Mouse (Mus musculus): ENCODE results near the gene Smoc1. TPM values are rescaled to one million over a fixed set of nuclear protein-coding genes. Genes with fewer than 3 reads are reported as not detected.

Smoc1 gene
- polyA plus RNA-seq (2015; fragmentation: Nextera tagmentation; extraction: Ambion mirVana), result 9.2 and 10.5 TPM in 2 replicates

- Histone ChIP-seq H3K4me1 (replicated peaks) (peaks cover 38% of the 10 kb centered on the region), H3K9ac (peak within 1 kb of the TSS; percentile 78), H3K4me2 (peak within 1 kb of the TSS; percentile 96), H3K27ac (replicated peaks) (peak within 1 kb of the TSS; percentile 46; the same call in 1 of the 2 replicates), H3K9me3 (no peaks in the 10 kb centered on the region), H3K27me3 (peaks cover 44% of the 10 kb centered on the region), H3K36me3 (no peaks in the 10 kb centered on the region), H3K4me3 (peak within 1 kb of the TSS; percentile 76)
- ATAC-seq (ENCODE audit: low read depth), result peak; percentile 94
- WGBS, result 4% methylated on average over 42 of the region's 42 CpGs
These were observed at the start of gene Smoc1 for GRCm38 (mm10) chr12:81026277-81026994. Gene Smoc1, plus strand, starts transcription at chr12:81026808.

GRCm38 (mm10) chr12:80982326-80982725, 44.3 kb upstream of the Smoc1 start:
- under 1% methylated on average over 7 of the region's 7 CpGs for WGBS
- Histone ChIP-seq H3K27me3 (no peaks in the 10 kb centered on the region), H3K9ac (no peak overlapping the region), H3K9me3 (no peaks in the 10 kb centered on the region), H3K4me3 (no peak overlapping the region), H3K4me2 (no peak overlapping the region), H3K36me3 (no peaks in the 10 kb centered on the region), H3K27ac (replicated peaks) (no peak overlapping the region), H3K4me1 (replicated peaks) (no peaks in the 10 kb centered on the region)
- no peak for ATAC-seq (ENCODE audit: low read depth)

GRCm38 (mm10) chr12:80983695-80984094, 42.9 kb upstream of the Smoc1 start:
- H3K36me3 ChIP-seq, result no peaks in the 10 kb centered on the region
- no peaks in the 10 kb centered on the region for H3K27me3 ChIP-seq
- H3K27ac ChIP-seq (replicated peaks), result no peak overlapping the region
- no peak for ATAC-seq (ENCODE audit: low read depth)
- 76% methylated on average over 9 of the region's 9 CpGs for WGBS
- H3K4me2 ChIP-seq, result no peak overlapping the region
- no peaks in the 10 kb centered on the region for H3K9me3 ChIP-seq
- H3K9ac ChIP-seq, result no peak overlapping the region
- H3K4me1 ChIP-seq (replicated peaks), result no peaks in the 10 kb centered on the region
- H3K4me3 ChIP-seq, result no peak overlapping the region

GRCm38 (mm10) chr12:80986628-80987027, 40.0 kb upstream of the Smoc1 start:
- H3K36me3 ChIP-seq, result no peaks in the 10 kb centered on the region
- H3K9ac ChIP-seq, result no peak overlapping the region
- H3K4me1 ChIP-seq (replicated peaks), result peaks cover 7% of the 10 kb centered on the region; the same call in 1 of the 2 replicates
- no peaks in the 10 kb centered on the region for H3K9me3 ChIP-seq
- no peak overlapping the region for H3K27ac ChIP-seq (replicated peaks)
- H3K27me3 ChIP-seq, result no peaks in the 10 kb centered on the region
- no peak overlapping the region for H3K4me3 ChIP-seq
- no peak for ATAC-seq (ENCODE audit: low read depth)
- WGBS, result 92% methylated on average over 4 of the region's 4 CpGs
- H3K4me2 ChIP-seq, result no peak overlapping the region

GRCm38 (mm10) chr12:80988286-80988685, 38.3 kb upstream of the Smoc1 start:
- H3K36me3 ChIP-seq, result no peaks in the 10 kb centered on the region
- no peak overlapping the region for H3K9ac ChIP-seq
- no peak overlapping the region for H3K4me3 ChIP-seq
- H3K27ac ChIP-seq (replicated peaks), result no peak overlapping the region
- peaks cover 7% of the 10 kb centered on the region; the same call in 1 of the 2 replicates for H3K4me1 ChIP-seq (replicated peaks)
- H3K27me3 ChIP-seq, result no peaks in the 10 kb centered on the region
- no peak for ATAC-seq (ENCODE audit: low read depth)
- WGBS, result 79% methylated on average over 3 of the region's 3 CpGs
- no peaks in the 10 kb centered on the region for H3K9me3 ChIP-seq
- H3K4me2 ChIP-seq, result no peak overlapping the region

GRCm38 (mm10) chr12:80990901-80991445, 35.6 kb upstream of the Smoc1 start:
- no peak for ATAC-seq (ENCODE audit: low read depth)
- H3K4me3 ChIP-seq, result no peak overlapping the region

GRCm38 (mm10) chr12:80991806-80992205, 34.8 kb upstream of the Smoc1 start:
- WGBS, result 85% methylated on average over 10 of the region's 10 CpGs
- Histone ChIP-seq H3K9ac (no peak overlapping the region), H3K4me1 (replicated peaks) (peaks cover 7% of the 10 kb centered on the region; the same call in 1 of the 2 replicates), H3K27me3 (peaks cover under 1% of the 10 kb centered on the region; the same call in 1 of the 2 replicates), H3K27ac (replicated peaks) (no peak overlapping the region), H3K36me3 (no peaks in the 10 kb centered on the region), H3K9me3 (peaks cover 6% of the 10 kb centered on the region; the same call in 1 of the 2 replicates), H3K4me2 (no peak overlapping the region), H3K4me3 (no peak overlapping the region)
- no peak for ATAC-seq (ENCODE audit: low read depth)

More at GRCm38 (mm10) chr12:80990901-80991445, 35.6 kb upstream of the Smoc1 start:
- Histone ChIP-seq H3K4me1 (replicated peaks) (peaks cover 7% of the 10 kb centered on the region; the same call in 1 of the 2 replicates), H3K36me3 (no peaks in the 10 kb centered on the region), H3K9ac (no peak overlapping the region), H3K27ac (replicated peaks) (no peak overlapping the region), H3K9me3 (peaks cover 5% of the 10 kb centered on the region; the same call in 1 of the 2 replicates), H3K27me3 (no peaks in the 10 kb centered on the region), H3K4me2 (no peak overlapping the region)
- 41% methylated on average over 13 of the region's 13 CpGs for WGBS

- H3K27me3 ChIP-seq, result peaks cover 5% of the 10 kb centered on the region; the same call in 1 of the 2 replicates
- WGBS, result 82% methylated on average over 8 of the region's 8 CpGs
- H3K4me2 ChIP-seq, result no peak overlapping the region
- no peak for ATAC-seq (ENCODE audit: low read depth)
- peaks cover 7% of the 10 kb centered on the region; the same call in 1 of the 2 replicates for H3K4me1 ChIP-seq (replicated peaks)
- no peak overlapping the region for H3K27ac ChIP-seq (replicated peaks)
- H3K9me3 ChIP-seq, result peaks cover 6% of the 10 kb centered on the region; the same call in 1 of the 2 replicates
- no peak overlapping the region for H3K4me3 ChIP-seq
- no peak overlapping the region for H3K9ac ChIP-seq
- H3K36me3 ChIP-seq, result no peaks in the 10 kb centered on the region
These were observed 34.0 kb upstream of the Smoc1 start for GRCm38 (mm10) chr12:80992540-80993122.

- Histone ChIP-seq H3K4me3 (no peak overlapping the region), H3K27ac (replicated peaks) (no peak overlapping the region), H3K9me3 (peaks cover 6% of the 10 kb centered on the region; the same call in 1 of the 2 replicates), H3K4me1 (replicated peaks) (peaks cover 11% of the 10 kb centered on the region), H3K27me3 (peaks cover 5% of the 10 kb centered on the region; the same call in 1 of the 2 replicates), H3K4me2 (no peak overlapping the region), H3K36me3 (no peaks in the 10 kb centered on the region), H3K9ac (no peak overlapping the region)
- ATAC-seq (ENCODE audit: low read depth), result no peak
- 90% methylated on average over 1 of the region's 1 CpGs for WGBS
These were observed 32.8 kb upstream of the Smoc1 start for GRCm38 (mm10) chr12:80993773-80994172.

GRCm38 (mm10) chr12:80995326-80995725, 31.3 kb upstream of the Smoc1 start:
- WGBS, result 95% methylated on average over 4 of the region's 4 CpGs
- Histone ChIP-seq H3K4me1 (replicated peaks) (peaks cover 15% of the 10 kb centered on the region), H3K4me2 (no peak overlapping the region), H3K36me3 (no peaks in the 10 kb centered on the region), H3K27me3 (peaks cover 5% of the 10 kb centered on the region), H3K9me3 (peaks cover 6% of the 10 kb centered on the region; the same call in 1 of the 2 replicates), H3K9ac (no peak overlapping the region), H3K4me3 (no peak overlapping the region), H3K27ac (replicated peaks) (no peak overlapping the region)
- ATAC-seq (ENCODE audit: low read depth), result no peak

- no peak for ATAC-seq (ENCODE audit: low read depth)
- Histone ChIP-seq H3K27ac (replicated peaks) (no peak overlapping the region), H3K36me3 (no peaks in the 10 kb centered on the region), H3K4me2 (no peak overlapping the region), H3K9me3 (peaks cover 6% of the 10 kb centered on the region; the same call in 1 of the 2 replicates), H3K9ac (no peak overlapping the region), H3K27me3 (peaks cover 5% of the 10 kb centered on the region), H3K4me1 (replicated peaks) (peaks cover 10% of the 10 kb centered on the region), H3K4me3 (no peak overlapping the region)
- 29% methylated on average over 4 of the region's 4 CpGs for WGBS
These were observed 29.0 kb upstream of the Smoc1 start for GRCm38 (mm10) chr12:80997652-80998051.

Data from neural tube, embryonic 13.5 days (tissue).